Mouse (Mus musculus) adrenal gland, adult 18-20 months (tissue): ENCODE results near the gene Fmnl2. TPM values are rescaled to one million over a fixed set of nuclear protein-coding genes. Genes with fewer than 3 reads are reported as not detected.

Experiments
- DNase-seq, 2 experiments: peaks; one replicate each; pipeline ENCODE4 v3.0.0; 2021 to 2022; ENCODE audit warnings: low spot score in 2 of 2
- total RNA-seq, 2 experiments: library from RNA; stranded (reverse); gene quantifications; 1 replicate in 1 of 2; 2 replicates in 1 of 2; pipeline ENCODE4 v1.2.3; 2021

Fmnl2 gene
- total RNA-seq, 2 experiments from 2014 or later: 19.8 to 31.1 TPM

- DNase-seq: no peak
These were observed 91.9 kb downstream of the Fmnl2 start for GRCm38 (mm10) chr2:52949556-52949955.

GRCm38 (mm10) chr2:52950226-52950625 is 92.6 kb downstream of the Fmnl2 start:
- no peak for DNase-seq

- no peak for DNase-seq
These were observed 94.6 kb downstream of the Fmnl2 start for GRCm38 (mm10) chr2:52952202-52952730.

- peak; percentile 80 to 82 for DNase-seq
These were observed 97.4 kb downstream of the Fmnl2 start for GRCm38 (mm10) chr2:52955090-52955489.

GRCm38 (mm10) chr2:52955831-52956230 is 98.2 kb downstream of the Fmnl2 start:
- DNase-seq: no peak

GRCm38 (mm10) chr2:52957771-52958534 is 100.3 kb downstream of the Fmnl2 start:
- no peak for DNase-seq

GRCm38 (mm10) chr2:52958535-52959290 is 101.1 kb downstream of the Fmnl2 start:
- DNase-seq: peak; percentile 55 to 63

GRCm38 (mm10) chr2:52959291-52959621 is 101.6 kb downstream of the Fmnl2 start:
- DNase-seq: no peak

- DNase-seq: no peak
These were observed 102.3 kb downstream of the Fmnl2 start for GRCm38 (mm10) chr2:52959982-52960381.

- DNase-seq: no peak
These were observed 103.0 kb downstream of the Fmnl2 start for GRCm38 (mm10) chr2:52960697-52961096.

GRCm38 (mm10) chr2:52963439-52963838 is 105.8 kb downstream of the Fmnl2 start:
- DNase-seq: no peak

GRCm38 (mm10) chr2:52964386-52964928 is 106.8 kb downstream of the Fmnl2 start:
- no peak for DNase-seq

GRCm38 (mm10) chr2:52966227-52966626 is 108.6 kb downstream of the Fmnl2 start:
- no peak for DNase-seq

GRCm38 (mm10) chr2:52966820-52967460 is 109.3 kb downstream of the Fmnl2 start:
- no peak for DNase-seq

- DNase-seq: no peak
These were observed 109.8 kb downstream of the Fmnl2 start for GRCm38 (mm10) chr2:52967461-52967823.

GRCm38 (mm10) chr2:52968884-52969283 is 111.2 kb downstream of the Fmnl2 start:
- no peak for DNase-seq

GRCm38 (mm10) chr2:52974056-52974455 is 116.4 kb downstream of the Fmnl2 start:
- DNase-seq: no peak

GRCm38 (mm10) chr2:52974776-52975175 is 117.1 kb downstream of the Fmnl2 start:
- no peak for DNase-seq

GRCm38 (mm10) chr2:52977921-52978675 is 120.4 kb downstream of the Fmnl2 start:
- DNase-seq: no peak

- DNase-seq: no peak
These were observed 121.1 kb downstream of the Fmnl2 start for GRCm38 (mm10) chr2:52978796-52979195.

- DNase-seq: no peak
These were observed 121.7 kb downstream of the Fmnl2 start for GRCm38 (mm10) chr2:52979280-52979763.
